Mouse (Mus musculus) midbrain, postnatal 0 days (tissue): ENCODE results near the gene Tnrc6b. TPM values are rescaled to one million over a fixed set of nuclear protein-coding genes. Genes with fewer than 3 reads are reported as not detected.

Experiments used
- ATAC-seq: fragments of 200-750 bp; cut with Nextera tagmentation; 2 replicates; pipeline ENCODE4 v1.8.0; 2017; ENCODE audit warnings: moderate number of reproducible peaks, mild to moderate bottlenecking, moderate TSS enrichment, moderate library complexity; ENCODE audit not compliant: low FRiP score
- DNase-seq: peaks from one replicate; pipeline ENCODE4 v3.0.0-alpha.2; 2015; ENCODE audit warnings: low spot score
- H3K27ac ChIP-seq: fragments of 300-500 bp; sonication (generic); 2 replicates; pipeline ENCODE4 v1.5.1; 2014; ENCODE audit warnings: low read depth, mild to moderate bottlenecking, low read length, mixed read lengths
- H3K27me3 ChIP-seq: fragments of 300-500 bp; sonication (generic); 2 replicates; pipeline ENCODE4 v1.6.1; 2014; ENCODE audit warnings: low read length, control low read depth, mixed read lengths; ENCODE audit not compliant: insufficient read depth
- H3K36me3 ChIP-seq: fragments of 300-500 bp; sonication (generic); 2 replicates; pipeline ENCODE4 v1.6.1; 2014; ENCODE audit warnings: low read length, control low read depth, mixed read lengths; ENCODE audit not compliant: insufficient read depth
- H3K4me1 ChIP-seq: fragments of 300-500 bp; sonication (generic); 2 replicates; pipeline ENCODE4 v1.6.1; 2014; ENCODE audit warnings: mild to moderate bottlenecking, control low read depth, antibody characterized with exemption, low read length, mixed read lengths; ENCODE audit not compliant: insufficient read depth
- H3K4me2 ChIP-seq: fragments of 300-500 bp; sonication (generic); 2 replicates; pipeline ENCODE4 v1.6.1; 2014; ENCODE audit warnings: low read depth, mild to moderate bottlenecking, low read length, mixed read lengths; ENCODE audit not compliant: poor library complexity, severe bottlenecking
- H3K4me3 ChIP-seq: fragments of 300-500 bp; sonication (generic); 2 replicates; pipeline ENCODE4 v1.5.1; 2014; ENCODE audit warnings: low read depth, mild to moderate bottlenecking, low read length, moderate library complexity
- H3K9ac ChIP-seq: fragments of 300-500 bp; sonication (generic); replicated peaks from 2 replicates; pipeline ENCODE4 v1.6.1; 2014; ENCODE audit warnings: mild to moderate bottlenecking, low read length, moderate library complexity, mixed read lengths; ENCODE audit not compliant: poor library complexity, severe bottlenecking
- H3K9me3 ChIP-seq: fragments of 300-500 bp; sonication (generic); 2 replicates; pipeline ENCODE4 v1.6.1; 2016; ENCODE audit warnings: low read length, control low read depth
- CTCF ChIP-seq: IDR thresholded peaks from 2 replicates; pipeline ENCODE4 v1.5.1; 2016; ENCODE audit warnings: antibody characterized with exemption, mild to moderate bottlenecking
- WGBS: fragments of 180-500 bp; shearing (Covaris S2); extraction: QIAGEN DNeasy Blood & Tissue Kit; methylation state at CpG from one replicate; pipeline ENCODE4 v1.1.7; 2014; 5-methylcytosine and 5-hydroxymethylcytosine counted together
- polyA plus RNA-seq: library from polyadenylated mRNA; unstranded; fragments of >200 nt; fragmentation: Nextera tagmentation; extraction: Ambion mirVana; gene quantifications from 2 replicates; pipeline ENCODE4 v1.2.1, GENCODE M21; 2015
- total RNA-seq: library from RNA; depleted of rRNA; stranded (reverse); fragments of >200 nt; gene quantifications from 2 replicates; pipeline ENCODE4 v1.2.3, GENCODE M21; 2014

The Tnrc6b gene
- total and polyA plus RNA-seq, 2 experiments from 2014 or later = 26.3 to 30.0 TPM

- Histone ChIP-seq H3K4me3 (no peak overlapping the region), H3K4me1 (peaks cover 2% of the 10 kb centered on the region; the same call in 1 of the 2 replicates), H3K9me3 (no peaks in the 10 kb centered on the region), H3K36me3 (no peaks in the 10 kb centered on the region), H3K4me2 (no peak overlapping the region), H3K27me3 (no peaks in the 10 kb centered on the region), H3K9ac (no peak overlapping the region), H3K27ac (no peak overlapping the region)
- ATAC-seq = no peak
- WGBS = 44% methylated on average over 4 of the region's 4 CpGs
- DNase-seq = no peak
- no peak for TF ChIP-seq CTCF
Measured at GRCm38 (mm10) chr15:80838836-80839235, 127.7 kb downstream of the Tnrc6b start.

GRCm38 (mm10) chr15:80839653-80840420 lies 128.7 kb downstream of the Tnrc6b start:
- no peak for ATAC-seq
- H3K36me3 ChIP-seq = no peaks in the 10 kb centered on the region
- no peaks in the 10 kb centered on the region for H3K27me3 ChIP-seq
- H3K27ac ChIP-seq = no peak overlapping the region
- no peak for DNase-seq
- H3K9ac ChIP-seq = no peak overlapping the region
- no peaks in the 10 kb centered on the region; the same call in 1 of the 2 replicates for H3K4me1 ChIP-seq
- TF ChIP-seq CTCF = no peak
- no peak overlapping the region for H3K4me2 ChIP-seq
- H3K9me3 ChIP-seq = no peaks in the 10 kb centered on the region
- H3K4me3 ChIP-seq = no peak overlapping the region
- WGBS = 78% methylated on average over 9 of the region's 9 CpGs

- no peak overlapping the region for H3K4me2 ChIP-seq
- no peak for ATAC-seq
- TF ChIP-seq CTCF = no peak
Measured at GRCm38 (mm10) chr15:80844262-80844661, 133.1 kb downstream of the Tnrc6b start.

GRCm38 (mm10) chr15:80844926-80845325 lies 133.8 kb downstream of the Tnrc6b start:
- H3K4me2 ChIP-seq = no peak overlapping the region
- no peaks in the 10 kb centered on the region for H3K27me3 ChIP-seq
- TF ChIP-seq CTCF = no peak
- 92% methylated on average over 2 of the region's 2 CpGs for WGBS
- H3K9me3 ChIP-seq = no peaks in the 10 kb centered on the region
- no peak for ATAC-seq
- 0 out of 2 replicates have a peak, but pooled peaks cover 2% of the 10 kb centered on the region for H3K4me1 ChIP-seq
- H3K4me3 ChIP-seq = no peak overlapping the region
- no peaks in the 10 kb centered on the region for H3K36me3 ChIP-seq
- DNase-seq = no peak
- no peak overlapping the region for H3K27ac ChIP-seq
- H3K9ac ChIP-seq = no peak overlapping the region

More at GRCm38 (mm10) chr15:80844262-80844661, 133.1 kb downstream of the Tnrc6b start:
- Histone ChIP-seq H3K4me1 (no peaks in the 10 kb centered on the region), H3K36me3 (no peaks in the 10 kb centered on the region), H3K27me3 (no peaks in the 10 kb centered on the region), H3K27ac (no peak overlapping the region), H3K9me3 (no peaks in the 10 kb centered on the region), H3K9ac (no peak overlapping the region), H3K4me3 (no peak overlapping the region)
- 78% methylated on average over 1 of the region's 1 CpGs for WGBS
- no peak for DNase-seq

GRCm38 (mm10) chr15:80850004-80850403 lies 138.9 kb downstream of the Tnrc6b start:
- H3K4me3 ChIP-seq = no peak overlapping the region
- H3K36me3 ChIP-seq = no peaks in the 10 kb centered on the region
- WGBS = 7% methylated on average over 8 of the region's 8 CpGs
- no peak overlapping the region for H3K4me2 ChIP-seq
- DNase-seq (no peak), ATAC-seq (no peak)
- no peak overlapping the region for H3K27ac ChIP-seq
- no peak for TF ChIP-seq CTCF
- H3K27me3 ChIP-seq = no peaks in the 10 kb centered on the region
- 0 out of 2 replicates have a peak, but pooled peaks cover 6% of the 10 kb centered on the region for H3K4me1 ChIP-seq
- H3K9me3 ChIP-seq = no peaks in the 10 kb centered on the region
- no peak overlapping the region for H3K9ac ChIP-seq

- H3K4me3 ChIP-seq = no peak overlapping the region
- no peaks in the 10 kb centered on the region for H3K27me3 ChIP-seq
- no peak for TF ChIP-seq CTCF
- H3K4me2 ChIP-seq = no peak overlapping the region
- no peaks in the 10 kb centered on the region for H3K9me3 ChIP-seq
- WGBS = 72% methylated on average over 7 of the region's 7 CpGs
- DNase-seq (no peak), ATAC-seq (no peak)
- H3K36me3 ChIP-seq = no peaks in the 10 kb centered on the region
- no peak overlapping the region for H3K9ac ChIP-seq
- no peak overlapping the region for H3K27ac ChIP-seq
- H3K4me1 ChIP-seq = 0 out of 2 replicates have a peak, but pooled peaks cover 6% of the 10 kb centered on the region
Measured at GRCm38 (mm10) chr15:80850682-80851475, 139.8 kb downstream of the Tnrc6b start.
